Mouse (Mus musculus) cerebral cortex, adult 2 months (tissue): ENCODE results near the gene Mok.

ENCODE experiments used
- WGBS: fragments of 180-500 bp; shearing (Covaris S2); methylation state at CpG from one replicate; pipeline ENCODE4 v1.1.7; 2018; 5-methylcytosine and 5-hydroxymethylcytosine counted together

Gene Mok

GRCm38 (mm10) chr12:110846191-110846765 lies 5.5 kb upstream of the Mok start:
- 74% methylated on average over 6 of the region's 6 CpGs for WGBS

DNA sequence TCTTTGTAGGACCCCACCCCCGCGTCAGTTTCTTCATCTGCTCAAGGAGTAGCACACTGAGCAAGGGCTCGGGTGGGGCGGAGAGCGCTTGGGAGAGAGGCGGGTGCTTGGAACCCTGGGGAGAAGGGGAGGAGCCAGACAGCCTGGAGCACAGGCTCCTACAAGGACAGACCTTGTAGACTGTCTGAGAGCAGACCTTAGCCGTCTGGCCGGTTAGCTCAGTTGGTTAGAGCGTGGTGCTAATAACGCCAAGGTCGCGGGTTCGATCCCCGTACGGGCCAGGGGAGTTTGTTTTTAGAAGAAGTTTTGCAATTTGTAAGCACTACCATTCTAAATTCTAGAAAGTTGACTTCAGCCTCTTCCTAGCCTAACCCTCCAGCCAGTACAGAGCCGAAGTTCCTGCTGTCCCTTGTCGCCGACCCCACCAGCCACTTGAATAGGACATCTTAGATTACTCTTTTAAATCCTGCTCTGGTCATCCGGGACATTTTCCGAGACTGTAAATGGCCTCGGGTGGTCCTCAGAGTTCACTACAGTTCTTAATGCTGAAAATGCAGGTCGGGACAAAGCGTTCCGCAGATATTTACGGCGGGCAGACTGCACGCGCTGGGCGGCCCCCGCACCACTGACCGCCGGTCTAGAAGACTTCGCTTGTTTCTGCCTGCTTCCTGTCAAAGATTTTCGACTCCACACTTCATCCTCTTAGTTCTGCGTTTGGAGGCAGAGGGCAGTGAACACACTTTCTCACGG lies 4.6 kb upstream of the Mok start:
- 1% methylated on average over 36 of the region's 36 CpGs for WGBS

GRCm38 (mm10) chr12:110844227-110845130 lies 3.7 kb upstream of the Mok start:
- WGBS, result 3% methylated on average over 42 of the region's 42 CpGs

DNA sequence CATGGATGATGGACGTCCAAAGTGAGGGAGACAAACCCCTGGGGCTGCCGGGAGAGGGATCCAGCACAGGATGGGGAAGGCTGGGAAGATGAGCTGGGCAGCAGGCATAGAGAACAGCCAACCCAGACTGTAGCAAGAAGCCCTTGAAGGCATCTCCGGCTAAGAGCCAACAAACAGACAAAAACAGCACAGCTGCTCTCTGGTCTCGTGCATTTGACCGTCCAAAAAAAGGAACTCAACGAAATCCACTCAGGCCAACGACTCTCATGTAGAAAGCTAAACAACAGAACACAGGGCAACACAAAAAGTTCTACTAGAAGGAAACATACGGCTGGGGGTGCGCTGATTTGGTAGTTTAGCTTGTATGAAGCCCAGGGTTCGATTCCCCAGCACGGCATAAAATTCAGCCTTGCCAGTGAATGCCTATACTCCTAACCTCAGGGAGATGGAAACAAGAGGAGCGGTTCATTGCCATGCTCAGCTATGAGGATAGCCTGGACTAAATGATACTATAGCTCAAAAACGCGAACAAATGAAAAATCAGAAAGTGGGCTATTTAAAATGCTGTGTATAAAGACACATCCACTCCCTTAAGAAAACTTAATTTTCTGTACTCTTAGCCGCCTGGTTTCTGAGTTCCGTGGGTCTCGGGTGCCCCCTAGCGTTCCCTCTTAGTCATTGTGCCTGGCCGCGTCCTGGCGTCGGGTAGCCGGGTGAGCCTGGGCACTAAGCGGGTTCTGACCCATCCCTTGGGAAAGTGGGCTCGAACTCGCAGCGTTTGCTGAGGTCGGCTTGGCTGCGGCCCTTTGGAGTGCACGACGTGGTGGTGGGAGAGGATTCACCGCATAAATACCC lies 2.7 kb upstream of the Mok start:
- 19% methylated on average over 32 of the region's 32 CpGs for WGBS

GRCm38 (mm10) chr12:110841731-110842493 lies 1.2 kb upstream of the Mok start:
- 71% methylated on average over 5 of the region's 5 CpGs for WGBS

GRCm38 (mm10) chr12:110837850-110838249 lies 2.9 kb downstream of the Mok start:
- 63% methylated on average over 8 of the region's 8 CpGs for WGBS

DNA sequence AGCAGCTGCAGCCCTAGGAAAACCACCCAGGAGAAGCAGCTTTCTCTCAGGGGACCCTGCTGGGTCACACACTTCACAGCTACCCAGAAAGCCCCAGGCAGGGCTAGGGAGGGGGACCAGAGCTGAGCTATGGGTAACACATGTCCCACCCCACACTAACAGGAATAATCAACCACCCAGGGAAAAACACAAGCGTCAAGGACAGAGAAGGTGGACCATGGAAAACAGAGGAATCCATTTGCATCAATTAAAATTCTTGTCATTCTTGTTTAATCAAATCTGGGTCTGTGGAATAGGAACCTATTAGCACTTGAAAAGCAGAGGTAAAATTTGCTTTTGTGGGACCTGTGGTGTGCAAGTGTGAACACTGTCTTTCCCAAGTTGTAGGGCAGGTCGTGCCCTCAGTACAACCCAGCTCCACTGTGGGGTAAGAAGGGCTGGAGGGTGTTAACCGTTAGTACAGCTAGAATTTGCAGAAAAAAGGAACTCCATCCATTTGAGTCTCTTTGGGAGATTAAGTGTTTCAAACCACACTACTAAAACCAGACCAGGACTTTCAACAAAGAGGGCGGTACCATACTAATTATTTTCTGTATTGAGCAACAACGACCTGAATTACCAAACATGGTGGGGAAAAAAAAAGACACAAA lies 3.4 kb downstream of the Mok start:
- 45% methylated on average over 5 of the region's 5 CpGs for WGBS

DNA sequence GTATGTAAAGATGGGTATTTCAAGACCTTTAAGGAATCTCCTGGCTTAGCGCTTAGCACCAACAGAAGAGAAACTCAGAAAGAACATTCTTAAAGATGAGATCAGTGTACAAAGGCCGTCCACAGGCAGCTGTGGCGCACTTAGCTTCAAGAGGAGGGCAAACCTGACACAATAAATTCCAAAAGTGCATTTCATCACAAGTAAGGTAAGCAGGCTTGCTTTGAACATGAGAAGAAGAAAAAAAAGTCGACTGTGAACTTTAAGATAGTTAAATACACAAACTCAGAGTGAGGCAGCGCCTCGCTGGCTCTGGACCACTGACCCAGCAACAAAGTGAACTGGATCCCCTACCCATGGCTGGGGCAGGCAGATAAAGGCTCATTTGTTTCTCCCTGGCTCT lies 4.0 kb downstream of the Mok start:
- 60% methylated on average over 6 of the region's 6 CpGs for WGBS

GRCm38 (mm10) chr12:110835182-110835581 lies 5.6 kb downstream of the Mok start:
- 100% methylated on average over 3 of the region's 3 CpGs for WGBS

DNA sequence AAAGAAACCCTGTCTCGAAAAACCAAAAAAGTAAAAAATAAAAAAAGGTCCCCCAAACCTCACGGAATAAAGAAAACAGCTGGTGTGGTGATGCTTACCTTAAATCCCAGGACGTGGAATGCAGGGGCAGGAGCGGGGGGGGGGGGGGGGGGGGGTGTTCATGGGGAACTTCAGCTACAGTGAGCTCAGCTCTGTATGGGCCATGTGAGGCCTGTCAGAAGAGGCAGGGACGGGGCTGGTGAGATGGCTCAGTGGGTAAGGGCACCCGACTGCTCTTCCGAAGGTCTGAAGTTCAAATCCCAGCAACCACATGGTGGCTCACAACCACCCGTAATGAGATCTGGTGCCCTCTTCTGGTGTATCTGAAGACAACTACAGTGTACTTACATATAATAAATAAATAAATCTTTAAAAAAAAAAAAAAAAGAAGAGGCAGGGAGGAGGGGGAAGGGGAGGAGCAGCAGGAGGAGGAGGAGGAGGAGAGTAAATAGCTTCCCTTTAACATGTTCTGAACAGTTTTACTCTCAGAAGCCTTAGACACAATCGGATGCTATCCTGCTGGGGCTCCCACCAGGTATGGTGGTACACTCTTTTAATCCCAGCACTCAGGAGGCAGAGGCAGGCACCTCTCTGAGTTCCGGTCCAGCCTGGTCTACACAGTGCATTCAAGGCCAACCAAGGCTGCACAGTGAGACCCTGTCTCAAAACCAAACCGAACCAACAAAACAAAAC lies 10.3 kb downstream of the Mok start:
- 91% methylated on average over 10 of the region's 11 CpGs for WGBS

- 98% methylated on average over 4 of the region's 4 CpGs for WGBS
Observed at GRCm38 (mm10) chr12:110828908-110829307, 11.8 kb downstream of the Mok start.

DNA sequence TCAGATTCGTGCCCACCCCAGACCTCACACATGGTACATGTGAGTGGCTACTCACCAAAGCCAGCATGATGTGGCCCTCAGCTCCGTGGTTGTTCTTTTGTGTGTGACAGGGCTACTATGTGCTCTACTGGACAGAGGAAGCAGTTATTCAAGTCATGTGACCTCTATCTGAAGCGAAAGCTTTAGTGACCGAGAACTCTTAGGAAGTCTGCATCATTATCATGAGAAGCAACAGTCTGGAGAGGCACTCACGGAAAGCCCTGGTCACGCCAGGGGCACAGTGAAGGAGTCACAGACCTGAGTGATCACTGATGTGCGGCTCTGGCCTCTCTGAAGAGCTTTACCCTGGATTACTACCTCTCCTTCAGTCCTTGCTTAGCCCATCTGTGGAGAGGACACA lies 18.4 kb downstream of the Mok start:
- 81% methylated on average over 7 of the region's 7 CpGs for WGBS

- WGBS, result 90% methylated on average over 2 of the region's 2 CpGs
Observed at GRCm38 (mm10) chr12:110821787-110822186, 19.0 kb downstream of the Mok start.

DNA sequence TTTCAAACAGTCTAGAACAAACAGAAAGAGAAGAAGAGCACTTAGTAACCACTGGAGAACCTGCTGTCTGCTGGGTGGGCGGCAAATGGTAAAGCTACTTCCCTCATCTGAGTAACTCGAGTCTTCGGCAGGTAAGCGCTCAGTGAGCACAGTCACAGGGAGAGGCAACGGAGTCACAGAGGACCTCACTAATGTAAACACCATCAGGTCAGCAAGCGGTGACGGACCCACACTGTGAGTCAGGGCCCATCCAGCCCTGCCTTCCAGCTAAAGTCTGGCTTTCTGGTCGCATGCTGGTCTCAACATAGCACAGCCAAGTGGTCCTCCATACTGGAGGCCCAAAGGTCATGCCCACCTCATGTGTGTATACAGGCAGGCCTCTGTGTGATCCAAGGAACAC lies 21.4 kb downstream of the Mok start:
- WGBS, result 87% methylated on average over 8 of the region's 8 CpGs

DNA sequence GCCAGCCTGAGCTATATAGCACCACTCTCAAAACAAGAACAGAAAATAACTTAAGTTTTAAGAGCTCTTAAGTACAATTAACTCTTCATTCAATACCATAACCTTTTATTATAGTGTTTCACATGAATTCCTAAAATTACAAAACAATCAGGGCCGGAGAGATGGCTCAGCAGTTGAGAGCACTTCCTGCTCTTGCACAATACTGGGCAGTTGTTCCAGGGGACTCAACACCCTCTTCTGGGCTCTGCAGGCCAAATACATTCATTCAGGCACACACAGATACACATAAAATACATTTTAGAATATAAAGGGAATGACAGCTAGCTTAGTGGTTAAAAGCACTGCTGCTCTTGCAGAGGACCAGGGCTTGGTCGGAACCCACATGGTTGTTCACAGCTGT lies 23.9 kb downstream of the Mok start:
- 79% methylated on average over 2 of the region's 2 CpGs for WGBS

DNA sequence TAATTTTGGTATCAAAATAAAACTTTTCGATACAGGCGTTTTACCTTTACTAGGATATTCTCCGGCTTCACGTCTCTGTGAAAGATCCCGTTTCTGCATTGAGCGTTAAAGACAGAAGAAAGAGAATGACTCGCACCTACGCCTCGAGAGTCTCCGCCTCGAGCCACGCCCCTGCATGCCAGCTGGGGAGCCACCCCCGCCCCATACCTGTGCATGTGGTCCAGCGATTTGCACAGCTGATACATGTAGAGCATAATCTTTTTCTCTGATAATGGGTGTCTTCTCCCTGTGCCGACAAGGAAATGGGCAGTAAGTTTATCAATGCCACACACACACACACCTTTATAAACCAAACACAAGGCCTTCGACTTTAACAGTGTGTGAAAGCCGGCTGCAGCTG lies 25.8 kb downstream of the Mok start:
- WGBS, result 81% methylated on average over 17 of the region's 17 CpGs

- 80% methylated on average over 6 of the region's 6 CpGs for WGBS
Observed at GRCm38 (mm10) chr12:110813624-110814023, 27.1 kb downstream of the Mok start.

DNA sequence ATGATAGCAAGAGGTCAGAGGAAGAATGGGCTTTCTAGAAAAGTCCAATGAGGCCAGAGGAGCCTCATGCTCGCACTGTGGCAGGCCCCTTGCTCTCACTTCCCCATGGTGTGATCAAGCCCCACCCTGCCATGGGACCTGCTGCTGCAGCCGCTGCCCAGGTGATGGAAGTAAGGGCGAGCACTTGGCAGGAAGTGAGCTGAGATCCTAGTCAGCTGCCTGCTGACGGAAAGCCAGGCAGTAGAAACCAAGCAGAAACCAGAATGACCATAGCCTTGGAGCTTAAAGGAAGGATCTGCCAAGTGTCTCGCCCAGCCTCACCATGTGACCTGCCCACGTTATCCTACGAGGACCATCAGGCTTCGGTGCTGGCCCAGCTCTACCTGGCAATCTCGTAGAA lies 27.6 kb downstream of the Mok start:
- whole genome bisulfite sequencing, result 90% methylated on average over 9 of the region's 9 CpGs

- 92% methylated on average over 5 of the region's 5 CpGs for WGBS
Observed at GRCm38 (mm10) chr12:110808848-110809247, 31.9 kb downstream of the Mok start.

DNA sequence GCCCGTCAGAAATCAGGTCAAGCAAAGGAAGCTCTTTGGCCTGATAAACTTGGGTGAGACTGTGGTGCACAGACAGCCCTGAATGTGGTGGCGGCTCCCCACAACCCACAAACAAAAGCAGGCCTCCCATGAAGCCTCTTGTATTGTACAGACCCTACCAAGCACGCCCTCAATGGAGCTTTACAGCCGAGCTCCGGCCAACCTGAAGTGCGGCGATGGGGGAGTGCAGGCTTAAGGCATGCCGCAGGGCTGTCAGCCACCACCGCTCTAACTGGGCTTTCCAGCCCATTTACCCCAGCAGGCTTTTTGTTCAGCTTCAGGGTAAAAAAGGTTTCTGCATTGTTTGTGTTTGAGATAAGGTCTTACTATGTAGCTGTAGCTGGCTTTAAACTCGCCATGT lies 32.3 kb downstream of the Mok start:
- WGBS, result 71% methylated on average over 10 of the region's 10 CpGs
